Mouse (Mus musculus) megakaryocyte-erythroid progenitor cell, adult 5-6 weeks (primary cell): ENCODE data around the gene Erlin1. TPM values are rescaled to one million over a fixed set of nuclear protein-coding genes. Genes with fewer than 3 reads are reported as not detected.

ENCODE experiments used
- ATAC-seq: replicated peaks from 2 replicates; pipeline ENCODE4 v1.8.0; 2016; ENCODE audit warnings: mild to moderate bottlenecking, inconsistent platforms; ENCODE audit not compliant: severe bottlenecking, poor library complexity, low FRiP score, low TSS enrichment
- total RNA-seq, 2 experiments: library from RNA; stranded (forward) in 1 of 2; stranded (reverse) in 1 of 2; fragments of 200-1000, 215-1000 nt in 1 of 2; fragments of >200 nt in 1 of 2; fragmentation: Nextera tagmentation in 1 of 2; gene quantifications; 2 replicates each; pipeline ENCODE4 v1.2.3; 2014 to 2017

Gene Erlin1
- total RNA-seq, 2 experiments from 2014 or later = 19.3 to 27.8 TPM

DNA sequence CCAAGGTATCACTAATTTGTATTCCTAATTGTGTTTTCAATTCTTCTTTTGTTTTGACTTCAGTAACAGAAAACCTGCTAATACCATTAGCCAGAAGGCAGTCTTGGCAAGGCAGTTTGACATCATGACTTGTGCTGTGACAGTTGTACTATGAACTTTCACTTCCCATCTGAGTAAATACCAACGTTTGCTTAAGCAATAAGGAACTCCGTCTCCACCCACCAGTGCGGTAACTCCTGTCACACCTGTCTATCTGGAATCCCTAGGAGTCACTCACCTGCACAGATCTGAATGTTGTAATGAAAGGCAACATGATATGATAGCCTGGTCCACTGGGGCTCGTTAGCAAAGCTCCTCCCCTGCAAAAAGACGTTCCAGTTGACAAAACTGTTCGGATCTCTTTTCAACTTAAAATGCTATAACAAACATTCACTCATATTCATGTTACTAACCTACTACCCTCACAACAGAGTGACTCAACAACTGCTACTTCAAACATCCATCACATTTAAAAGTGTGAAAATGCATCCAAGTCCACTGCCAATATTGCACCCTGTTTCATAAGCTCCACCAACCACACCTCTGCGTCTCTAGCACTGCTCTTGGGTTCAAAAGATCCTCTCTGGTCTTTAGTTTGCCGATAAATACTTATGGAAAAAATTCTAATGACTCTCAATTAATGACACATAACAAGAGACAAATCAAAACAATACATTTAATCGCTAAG lies 2.1 kb downstream of the Erlin1 start:
- ATAC-seq = no peak

DNA sequence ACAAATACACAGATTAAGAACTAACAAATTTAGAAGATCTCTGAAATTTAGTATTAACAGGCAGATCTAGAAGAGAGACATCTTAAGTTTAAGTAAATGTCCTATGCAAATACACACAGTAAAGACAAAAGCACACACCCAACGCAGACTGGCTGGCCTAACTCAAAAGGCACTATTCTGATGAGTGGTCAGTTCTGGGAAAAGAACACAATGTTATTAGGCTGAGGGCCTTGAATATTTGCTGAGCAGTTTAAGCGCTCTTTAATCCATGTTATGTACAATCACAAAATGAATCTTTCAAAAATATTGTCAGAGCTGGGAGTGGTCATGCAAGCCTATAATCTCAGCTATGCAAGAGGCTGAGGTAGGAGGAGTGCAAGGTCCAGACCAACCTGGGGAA lies 4.9 kb downstream of the Erlin1 start:
- ATAC-seq = no peak

DNA sequence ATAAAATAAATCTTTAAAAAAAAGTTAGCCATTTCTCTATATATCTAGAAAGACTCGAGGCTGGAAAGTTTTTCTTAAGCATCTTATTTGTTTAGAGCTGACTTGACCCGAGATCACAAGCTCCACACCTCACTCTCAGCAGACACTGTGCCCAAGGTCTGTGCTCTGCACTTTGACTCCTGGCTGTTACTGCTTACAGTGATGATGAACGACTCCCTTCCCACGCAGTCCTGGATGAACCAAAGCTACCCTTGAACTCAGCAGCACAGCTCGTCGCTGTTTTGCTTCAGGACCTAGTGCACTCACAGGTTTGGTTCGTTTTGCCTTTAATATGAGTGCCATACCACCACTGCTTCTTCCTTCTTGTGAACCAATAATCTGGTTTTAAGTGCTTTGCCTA lies 5.8 kb downstream of the Erlin1 start:
- no peak for ATAC-seq

DNA sequence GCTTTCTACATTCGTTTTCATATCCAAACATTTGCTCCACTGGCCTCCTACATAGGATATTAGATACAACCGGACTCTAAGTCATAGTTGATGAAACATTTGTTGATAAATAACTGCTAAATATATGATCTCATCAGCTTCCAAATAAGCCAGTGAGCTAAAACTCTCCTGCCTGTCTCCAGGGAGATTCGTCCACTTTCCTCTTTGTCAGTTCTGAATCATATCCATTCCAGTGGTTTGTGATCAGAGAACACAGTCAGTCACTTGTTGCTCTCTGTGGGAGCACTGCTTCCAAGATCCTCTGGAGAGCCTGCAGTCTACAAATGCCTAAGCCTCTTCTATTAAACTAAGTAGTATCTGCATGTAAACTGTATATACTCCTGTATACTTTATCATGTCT lies 9.4 kb downstream of the Erlin1 start:
- no peak for ATAC-seq

DNA sequence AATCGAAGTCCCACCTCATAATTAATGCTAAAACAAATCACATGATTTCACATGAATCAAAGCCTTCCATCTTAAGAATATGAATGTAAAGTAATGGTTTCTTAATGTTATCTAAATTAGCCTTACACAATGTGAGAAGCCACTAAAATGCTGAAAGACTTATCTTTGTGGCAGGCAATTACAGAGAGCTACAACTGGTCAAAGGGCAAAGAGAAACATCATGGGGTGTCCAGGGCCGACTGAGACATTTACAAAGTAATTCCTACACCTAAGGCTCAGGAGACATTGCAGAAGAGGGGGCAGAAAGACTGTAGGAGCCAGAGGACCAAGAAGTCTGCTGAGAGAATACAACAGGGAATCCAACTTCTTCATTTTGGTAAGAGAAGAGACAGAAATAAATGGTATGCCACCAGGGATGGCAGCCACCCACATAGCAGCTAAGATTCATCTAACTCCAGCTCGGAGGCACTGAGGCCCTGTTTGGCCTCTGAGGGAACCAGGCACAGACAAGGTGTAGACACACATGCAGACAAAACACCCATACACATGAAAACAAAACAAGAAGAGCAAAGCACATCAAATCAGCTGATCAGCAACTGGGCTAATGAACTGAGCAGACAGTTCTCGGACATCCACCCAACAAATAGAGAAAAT lies 14.3 kb downstream of the Erlin1 start:
- no peak for ATAC-seq

DNA sequence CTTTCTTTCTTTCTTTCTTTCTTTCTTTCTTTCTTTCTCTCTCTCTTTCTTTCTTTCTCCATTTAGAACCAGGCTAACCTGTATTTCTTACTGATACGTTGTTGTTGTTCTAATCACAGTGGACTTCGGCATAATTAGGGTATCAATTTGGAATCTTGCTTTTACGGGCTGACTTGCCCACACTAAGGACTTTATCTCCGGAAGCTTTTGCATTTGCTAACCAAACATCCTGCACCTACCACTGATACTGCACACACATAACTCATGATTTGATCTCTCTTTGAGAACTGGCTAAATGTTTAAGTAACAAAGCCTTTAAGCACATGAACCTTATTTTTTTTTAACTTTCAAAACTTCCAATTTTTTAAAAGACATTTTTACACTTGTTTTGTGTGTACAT lies 19.2 kb downstream of the Erlin1 start:
- no peak for ATAC-seq

DNA sequence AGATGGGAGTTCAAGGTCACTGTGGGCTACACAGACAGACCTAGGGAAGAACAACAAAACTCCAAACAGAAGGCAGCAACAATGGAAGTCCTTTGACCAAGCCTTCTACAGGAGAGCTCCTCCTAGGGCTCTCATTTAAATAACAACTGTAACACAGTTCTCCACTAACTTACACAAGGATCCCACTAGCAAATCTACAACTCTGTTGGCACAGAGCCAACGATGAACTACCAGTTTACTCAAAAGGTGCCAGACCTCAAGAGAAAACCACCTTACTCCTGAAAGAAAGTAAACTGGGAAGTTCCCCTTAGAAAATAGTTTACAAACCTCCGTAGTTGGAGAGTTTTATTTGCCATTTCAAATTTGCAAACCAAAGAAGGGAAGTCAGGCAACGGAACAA lies 20.3 kb downstream of the Erlin1 start:
- ATAC-seq = no peak

DNA sequence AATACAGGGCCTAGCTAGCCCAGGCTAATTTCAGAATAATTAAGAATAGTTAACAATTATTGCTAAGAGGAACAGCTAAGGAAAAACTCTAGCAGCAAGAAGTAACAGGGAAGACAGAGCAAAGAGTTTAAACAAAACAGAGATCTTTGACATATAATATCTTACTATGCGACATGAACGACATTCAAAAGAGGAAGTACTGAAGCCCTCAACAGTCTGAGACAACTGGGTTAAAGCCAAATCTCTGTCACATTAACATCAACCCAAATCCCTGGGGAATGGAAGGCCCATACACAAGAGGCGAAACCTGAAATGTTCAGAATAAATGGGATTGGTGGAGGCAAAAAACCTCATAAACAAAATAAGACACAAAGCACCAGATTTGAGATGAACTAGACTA lies 23.7 kb downstream of the Erlin1 start:
- no peak for ATAC-seq

DNA sequence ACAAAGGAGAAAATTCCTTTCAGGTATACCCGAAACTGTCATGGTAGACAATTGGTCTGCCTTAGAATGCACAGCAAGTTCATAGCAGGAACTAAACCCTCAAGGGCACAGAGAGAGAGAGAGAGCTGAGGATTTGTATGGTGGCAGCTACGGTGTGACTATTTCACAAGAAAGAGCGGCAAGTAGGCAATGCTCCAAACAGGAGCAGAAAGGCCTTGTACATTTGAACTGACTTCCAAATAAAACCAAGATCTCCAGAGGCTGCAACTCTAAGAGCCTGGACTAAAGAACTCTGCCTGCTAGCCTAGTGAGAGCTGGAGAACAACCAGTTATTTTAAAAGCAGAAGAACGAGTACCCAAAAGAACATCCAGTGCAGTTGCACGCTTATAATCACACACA lies 27.5 kb downstream of the Erlin1 start:
- no peak for ATAC-seq

DNA sequence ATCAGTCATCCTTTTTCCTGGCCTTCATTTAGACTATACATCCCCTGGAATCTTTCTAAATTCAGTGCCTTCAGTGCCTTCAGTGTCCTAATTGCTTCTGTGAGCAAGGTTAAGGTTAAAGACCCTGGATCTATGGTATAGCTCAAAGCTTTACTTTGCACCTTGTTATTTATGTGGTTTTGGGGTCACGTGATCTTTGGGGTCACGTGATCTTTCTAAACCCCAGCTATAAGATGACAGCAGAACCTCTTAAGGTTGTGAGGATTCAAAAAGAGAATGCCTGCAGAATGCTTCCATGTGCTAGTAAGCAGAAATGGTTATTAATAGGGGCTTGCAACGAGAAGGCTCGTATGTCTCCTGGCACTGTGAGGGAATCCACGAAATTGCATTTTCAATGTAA lies 36.2 kb downstream of the Erlin1 start:
- ATAC-seq = no peak

DNA sequence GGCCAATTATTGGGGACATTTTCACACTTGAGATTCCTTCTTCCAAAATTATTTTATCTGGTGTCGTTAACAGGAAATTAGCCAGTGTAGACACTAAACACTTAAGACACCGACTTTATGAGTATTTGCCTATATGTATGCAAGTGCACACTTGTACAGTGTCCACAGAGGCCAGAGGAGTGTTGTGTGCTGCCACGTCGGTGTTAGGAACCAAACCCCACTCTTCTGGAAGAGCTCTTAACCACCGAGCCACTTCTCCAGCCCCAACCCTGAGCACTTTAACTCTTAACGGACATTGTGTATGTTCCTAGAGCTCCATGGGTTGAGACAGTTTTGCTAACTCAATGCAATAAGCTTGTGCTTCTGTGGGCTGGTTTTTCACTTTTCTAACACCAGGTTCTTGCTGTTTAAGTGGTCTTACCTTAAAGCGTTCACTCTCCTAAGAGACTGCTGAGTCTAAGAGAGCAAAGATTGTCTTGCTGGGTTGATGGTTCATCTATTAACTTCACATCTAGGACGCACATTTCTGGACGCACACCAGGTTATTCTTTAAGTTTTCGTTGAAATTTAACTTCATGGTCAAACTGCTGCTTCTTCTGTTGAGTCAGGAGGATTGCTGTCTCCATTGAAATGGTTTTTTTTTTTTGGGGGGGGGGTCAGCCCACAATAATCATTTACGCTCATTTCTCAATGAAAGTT lies 37.4 kb downstream of the Erlin1 start:
- no peak for ATAC-seq

DNA sequence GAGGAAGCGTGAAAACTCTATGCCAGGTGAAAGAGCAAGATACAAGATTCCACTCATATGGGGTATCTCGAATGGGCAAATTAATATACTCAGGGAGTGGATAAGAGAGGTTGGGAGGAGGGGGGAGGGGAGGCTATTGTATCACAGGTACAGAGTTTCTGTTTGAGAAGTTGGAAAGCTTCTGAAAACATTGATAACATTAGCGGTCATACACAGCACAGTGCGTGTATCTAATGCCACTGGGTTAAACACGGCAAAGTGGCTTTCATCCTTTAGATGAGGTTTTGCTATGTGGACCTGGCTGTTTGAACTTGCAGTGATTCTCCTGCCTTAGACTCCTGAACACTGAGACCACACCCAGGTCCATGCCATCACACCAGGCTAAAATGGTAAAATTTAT lies 39.6 kb downstream of the Erlin1 start:
- ATAC-seq = no peak

DNA sequence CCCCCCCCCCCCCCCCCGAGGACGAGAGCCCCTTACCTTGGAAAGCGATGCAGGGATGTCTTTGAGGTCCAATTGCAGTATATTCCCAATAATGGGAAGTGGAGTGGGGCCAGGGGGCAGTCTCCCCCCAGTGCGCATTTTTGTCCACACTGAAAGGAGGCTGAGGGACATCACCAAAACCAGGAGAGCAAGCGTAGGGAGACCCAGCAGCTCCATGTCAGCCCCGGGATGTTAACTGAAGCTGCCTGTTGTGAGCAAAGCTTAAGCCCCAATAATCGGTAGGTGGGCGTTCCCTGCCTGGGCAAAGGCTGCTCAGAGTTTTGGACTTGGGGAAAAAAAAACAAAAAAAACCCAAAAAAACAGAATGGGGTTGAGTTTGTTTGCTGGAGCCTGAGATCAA lies 40.6 kb downstream of the Erlin1 start, which contains the start of gene Cyp2c23:
TSS of gene Cyp2c23 (minus strand) at position 237 of the 400 bp plus-strand sequence.
- ATAC-seq = no peak

DNA sequence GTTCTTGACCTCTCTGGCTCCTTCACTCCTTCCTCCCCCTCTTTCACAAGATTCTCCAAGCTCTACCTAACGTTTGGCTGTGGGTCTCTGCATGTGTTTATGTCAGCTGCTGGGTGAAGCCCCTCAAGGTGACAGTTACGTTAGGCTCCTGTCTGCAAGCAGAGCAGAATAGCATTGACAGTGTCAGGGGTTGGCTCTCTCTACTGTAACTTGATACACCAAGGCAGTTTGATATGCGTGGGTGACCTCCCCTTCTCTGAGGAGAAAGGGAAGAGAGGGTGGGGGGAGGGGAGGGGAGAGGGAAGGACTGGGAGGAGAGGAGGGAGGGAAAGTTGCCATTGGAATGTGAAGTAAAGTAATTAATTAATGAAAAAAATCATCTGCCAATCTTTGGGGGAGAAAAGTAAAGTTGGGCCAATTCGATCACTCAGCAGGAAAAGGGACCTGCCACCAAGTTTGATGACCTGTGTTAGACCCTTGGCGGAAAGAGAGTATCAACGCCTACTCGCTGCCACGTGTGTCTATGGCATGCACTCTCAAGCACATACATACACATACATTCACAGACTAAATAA lies 42.5 kb downstream of the Erlin1 start:
- no peak for ATAC-seq

DNA sequence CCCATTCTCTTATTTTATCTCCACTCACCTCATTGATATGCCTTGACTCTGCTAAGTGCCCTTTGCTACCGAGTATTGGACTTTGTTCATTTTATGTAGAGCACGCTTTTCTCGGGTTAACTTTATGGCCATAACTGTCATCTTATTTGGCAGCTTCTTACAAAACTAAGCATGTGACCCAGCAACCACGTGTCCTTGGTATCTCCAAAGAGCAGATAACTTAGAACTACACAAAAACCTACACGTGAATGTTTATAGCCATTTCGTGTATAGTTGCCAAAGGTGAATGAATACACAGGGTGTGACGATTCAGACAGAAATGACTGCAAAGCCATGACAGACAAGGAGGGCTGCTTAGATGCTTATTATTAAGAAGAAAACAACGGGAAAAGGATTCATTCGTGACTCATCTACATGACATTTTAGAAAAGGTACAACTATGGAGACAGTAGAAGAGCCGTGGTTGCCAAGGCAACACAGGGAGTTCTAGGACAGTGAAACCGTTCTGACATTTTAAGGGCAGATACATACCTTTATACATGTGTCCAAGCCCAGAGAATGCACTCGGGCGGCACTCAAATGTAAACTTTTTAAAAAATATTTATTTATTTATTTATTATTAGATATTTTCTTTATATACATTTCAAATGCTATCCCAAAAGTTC lies 44.5 kb downstream of the Erlin1 start:
- no peak for ATAC-seq

DNA sequence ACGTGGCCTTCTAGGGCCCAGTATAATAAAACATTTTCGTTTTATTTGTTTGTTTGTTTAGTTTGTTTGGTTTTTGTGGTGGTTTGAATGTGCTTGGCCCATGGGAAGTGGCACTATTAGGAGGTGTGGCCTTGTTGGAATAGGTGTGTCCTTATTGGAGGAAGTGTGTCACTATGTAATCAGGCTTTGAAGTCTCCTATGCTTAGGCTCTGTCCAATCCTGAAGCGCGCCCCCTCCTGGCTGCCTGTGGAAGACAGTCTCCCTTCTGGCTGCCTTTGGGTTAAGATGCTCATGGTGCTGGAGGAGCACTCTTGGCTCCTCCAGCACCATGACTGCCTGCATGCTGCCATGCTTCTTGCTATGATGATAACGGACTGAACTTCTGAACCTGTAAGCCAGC lies 46.5 kb downstream of the Erlin1 start:
- no peak for ATAC-seq

DNA sequence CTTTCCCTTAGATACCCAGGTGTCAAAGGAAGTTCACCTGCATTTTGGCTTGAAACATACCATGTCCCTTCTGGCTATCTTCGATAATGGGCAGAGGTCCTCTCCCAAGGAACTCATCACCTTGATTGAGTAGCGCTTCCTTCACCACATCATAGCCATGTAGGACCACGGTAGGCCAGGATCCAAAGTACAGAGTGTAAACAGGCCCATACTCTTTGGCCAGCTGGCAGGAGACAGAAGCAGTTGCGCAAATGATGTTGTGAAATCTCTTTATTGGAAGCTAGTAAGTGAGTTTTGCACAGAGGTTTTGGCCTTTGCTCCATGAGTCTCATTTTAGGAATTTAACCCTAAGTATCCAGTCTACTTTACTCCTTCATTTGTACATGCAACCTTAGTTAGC lies 48.1 kb downstream of the Erlin1 start:
- ATAC-seq = no peak

DNA sequence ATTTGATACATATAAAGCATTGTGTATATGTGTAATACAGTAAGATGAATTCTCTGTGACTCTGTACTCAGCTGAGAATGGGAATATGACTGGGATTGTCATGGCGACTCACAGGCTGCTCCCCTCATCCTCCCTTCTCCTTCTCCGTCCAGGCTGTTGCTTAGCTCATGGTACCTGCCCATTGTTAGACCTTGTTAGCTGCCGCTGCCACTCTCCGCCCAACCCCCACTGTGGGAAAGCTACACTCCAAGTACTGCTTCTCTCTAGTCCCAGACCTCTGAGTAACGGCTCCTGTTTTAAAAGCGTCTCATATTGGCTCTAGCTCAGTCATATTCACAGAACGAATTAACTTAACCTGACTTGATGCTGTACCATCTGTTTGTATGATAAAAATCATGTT lies 49.8 kb downstream of the Erlin1 start:
- ATAC-seq = no peak

DNA sequence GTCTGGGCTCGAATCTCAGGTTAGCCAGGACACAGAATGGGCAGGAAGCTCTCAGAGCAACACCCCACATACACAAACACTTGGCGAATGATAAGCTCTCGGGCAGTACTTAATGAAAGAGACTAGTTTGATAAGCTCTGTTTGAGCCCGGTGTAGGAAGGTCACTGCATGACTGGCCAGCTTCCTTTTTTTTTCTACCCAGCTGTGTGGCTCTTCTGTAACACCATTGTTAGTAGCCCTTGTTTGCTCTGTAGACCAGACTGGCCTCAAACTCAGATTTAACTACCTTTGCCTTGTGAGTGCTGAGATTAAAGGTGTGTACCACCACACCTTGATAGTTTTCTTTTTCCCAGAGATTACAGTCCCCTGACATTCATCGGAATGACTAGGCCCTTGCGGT lies 55.7 kb downstream of the Erlin1 start:
- ATAC-seq = no peak

DNA sequence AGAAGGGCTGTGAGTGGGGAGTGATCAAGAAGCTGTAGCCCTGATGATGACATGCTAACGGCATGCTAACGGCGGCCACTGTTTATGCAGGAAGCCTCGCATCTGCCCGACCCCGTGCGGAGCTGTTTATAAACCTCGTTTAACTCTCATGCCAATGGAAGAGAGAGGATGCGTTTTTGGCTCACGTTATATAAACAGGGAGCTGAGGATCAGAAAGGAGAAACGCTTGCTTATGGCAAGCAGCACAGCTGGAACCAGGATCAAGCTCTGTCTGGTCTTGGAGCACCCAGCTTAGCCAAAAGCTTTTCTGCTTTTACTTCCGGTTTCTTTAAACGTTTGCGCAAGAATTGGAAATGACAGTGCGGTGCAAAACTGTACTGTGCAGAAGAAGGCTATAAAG lies 60.8 kb downstream of the Erlin1 start:
- no peak for ATAC-seq
